Mouse (Mus musculus) heart, embryonic 11.5 days (tissue): ENCODE results near the gene Gm45713. TPM values are rescaled to one million over a fixed set of nuclear protein-coding genes. Genes with fewer than 3 reads are reported as not detected.

Experiments used
- ATAC-seq: fragments of 200-750 bp; cut with Nextera tagmentation; replicated peaks from 2 replicates; pipeline ENCODE4 v1.8.0; 2017; ENCODE audit warnings: moderate library complexity; ENCODE audit not compliant: insufficient number of reproducible peaks, low FRiP score, low TSS enrichment
- H3K27ac ChIP-seq: fragments of 300-500 bp; sonication (generic); 2 replicates; pipeline ENCODE4 v1.5.1; 2014; ENCODE audit warnings: mild to moderate bottlenecking, low read depth, low read length
- H3K27me3 ChIP-seq: fragments of 300-500 bp; sonication (generic); 2 replicates; pipeline ENCODE4 v1.6.1; 2014; ENCODE audit warnings: mild to moderate bottlenecking, low read length, mixed read lengths; ENCODE audit not compliant: control insufficient read depth, insufficient read depth
- H3K36me3 ChIP-seq: fragments of 300-500 bp; sonication (generic); 2 replicates; pipeline ENCODE4 v1.6.1; 2014; ENCODE audit warnings: mild to moderate bottlenecking, low read length, moderate library complexity, mixed read lengths; ENCODE audit not compliant: control insufficient read depth, insufficient read depth
- H3K4me1 ChIP-seq: fragments of 300-500 bp; sonication (generic); 2 replicates; pipeline ENCODE4 v1.6.1; 2014; ENCODE audit warnings: low read length; ENCODE audit not compliant: control insufficient read depth, insufficient read depth
- H3K4me2 ChIP-seq: fragments of 300-500 bp; sonication (generic); 2 replicates; pipeline ENCODE4 v1.6.1; 2014; ENCODE audit warnings: mild to moderate bottlenecking, moderate library complexity
- H3K4me3 ChIP-seq: fragments of 300-500 bp; sonication (generic); 2 replicates; pipeline ENCODE4 v1.5.1; 2014; ENCODE audit warnings: low read depth, low read length
- H3K9ac ChIP-seq: fragments of 300-500 bp; sonication (generic); 2 replicates; pipeline ENCODE4 v1.6.1; 2014; ENCODE audit warnings: mild to moderate bottlenecking, low read depth, low read length, moderate library complexity
- H3K9me3 ChIP-seq: fragments of 300-500 bp; sonication (generic); replicated peaks from 2 replicates; pipeline ENCODE4 v1.6.1; 2016; ENCODE audit warnings: low read length; ENCODE audit not compliant: control insufficient read depth
- WGBS: fragments of 180-500 bp; shearing (Covaris S2); extraction: QIAGEN DNeasy Blood & Tissue Kit; methylation state at CpG from one replicate; pipeline ENCODE4 v1.1.7; 2014; ENCODE audit not compliant: insufficient replicate concordance; 5-methylcytosine and 5-hydroxymethylcytosine counted together
- polyA plus RNA-seq: library from polyadenylated mRNA; unstranded; fragments of >200 nt; fragmentation: Nextera tagmentation; extraction: Ambion mirVana; gene quantifications from 2 replicates; pipeline ENCODE4 v1.2.1, GENCODE M21; 2014

Gm45713 gene
- polyA plus RNA-seq, 1 experiment from 2014 or later: 0.21 TPM

GRCm38 (mm10) chr7:45135370-45135769 lies 661 bp downstream of the Gm45713 start:
- H3K4me2 ChIP-seq: peak overlapping the region; percentile 88
- H3K36me3 ChIP-seq: no peaks in the 10 kb centered on the region
- peak overlapping the region; percentile 71 for H3K4me3 ChIP-seq
- 68% methylated on average over 3 of the region's 3 CpGs for WGBS
- H3K27ac ChIP-seq: peak overlapping the region; percentile 77
- ATAC-seq: no peak
- peaks cover 11% of the 10 kb centered on the region for H3K4me1 ChIP-seq
- no peaks in the 10 kb centered on the region for H3K9me3 ChIP-seq
- H3K27me3 ChIP-seq: peaks cover 4% of the 10 kb centered on the region; the same call in 1 of the 2 replicates
- peak overlapping the region; percentile 80 for H3K9ac ChIP-seq

DNA sequence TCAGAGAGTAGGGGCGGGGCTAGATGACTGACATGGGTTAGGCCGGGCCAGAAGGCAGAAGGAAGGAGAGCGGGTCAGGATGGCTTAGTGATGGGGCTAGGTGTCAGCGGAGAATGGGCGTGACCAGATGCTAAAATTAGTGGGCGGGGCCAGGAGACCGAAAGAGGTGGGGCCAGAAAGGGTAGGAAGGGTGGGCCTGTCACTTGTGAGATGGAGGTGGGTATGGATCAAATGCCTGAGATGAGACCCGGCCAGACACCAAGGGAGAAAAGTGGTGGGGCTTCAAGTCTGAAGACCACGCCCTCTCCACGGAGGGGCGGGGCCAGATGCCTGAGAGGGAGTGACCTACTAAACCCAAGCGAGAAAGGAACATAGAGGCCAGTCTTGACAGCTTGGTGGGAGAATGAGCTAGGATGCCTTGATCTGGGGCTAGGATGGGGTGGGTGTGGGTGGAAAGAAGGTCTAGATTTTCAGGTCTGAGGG lies 1.4 kb downstream of the Gm45713 start:
- H3K27ac ChIP-seq: peak overlapping the region; percentile 77; the same call in 1 of the 2 replicates
- ATAC-seq: peak; percentile 32
- H3K4me1 ChIP-seq: peaks cover 14% of the 10 kb centered on the region
- 7% methylated on average over 12 of the region's 12 CpGs for WGBS
- H3K9me3 ChIP-seq: no peaks in the 10 kb centered on the region
- H3K4me3 ChIP-seq: no peak overlapping the region
- H3K36me3 ChIP-seq: no peaks in the 10 kb centered on the region
- peak overlapping the region; percentile 88 for H3K4me2 ChIP-seq
- H3K27me3 ChIP-seq: peaks cover 4% of the 10 kb centered on the region; the same call in 1 of the 2 replicates
- H3K9ac ChIP-seq: no peak overlapping the region

GRCm38 (mm10) chr7:45133446-45134159 lies 2.4 kb downstream of the Gm45713 start:
- H3K4me1 ChIP-seq: peaks cover 14% of the 10 kb centered on the region
- no peak overlapping the region for H3K9ac ChIP-seq
- 77% methylated on average over 8 of the region's 8 CpGs for WGBS
- H3K4me2 ChIP-seq: no peak overlapping the region
- no peak for ATAC-seq
- H3K27me3 ChIP-seq: peaks cover 4% of the 10 kb centered on the region; the same call in 1 of the 2 replicates
- no peaks in the 10 kb centered on the region for H3K36me3 ChIP-seq
- H3K27ac ChIP-seq: no peak overlapping the region
- no peak overlapping the region for H3K4me3 ChIP-seq
- H3K9me3 ChIP-seq: no peaks in the 10 kb centered on the region

- Histone ChIP-seq H3K4me2 (no peak overlapping the region), H3K36me3 (peaks cover 5% of the 10 kb centered on the region), H3K27ac (no peak overlapping the region), H3K4me1 (peaks cover 14% of the 10 kb centered on the region), H3K9ac (0 out of 2 replicates have a peak overlapping the region, but pooled peaks have one; percentile 10), H3K9me3 (no peaks in the 10 kb centered on the region), H3K4me3 (no peak overlapping the region), H3K27me3 (peaks cover 4% of the 10 kb centered on the region; the same call in 1 of the 2 replicates)
- 62% methylated on average over 11 of the region's 11 CpGs for WGBS
- no peak for ATAC-seq
Observed at GRCm38 (mm10) chr7:45131850-45132249, 4.2 kb downstream of the Gm45713 start.

GRCm38 (mm10) chr7:45129776-45130512 lies 6.1 kb downstream of the Gm45713 start:
- WGBS: 49% methylated on average over 15 of the region's 15 CpGs
- Histone ChIP-seq H3K27me3 (no peaks in the 10 kb centered on the region), H3K36me3 (peaks cover 24% of the 10 kb centered on the region), H3K4me2 (peak overlapping the region; percentile 83), H3K9me3 (no peaks in the 10 kb centered on the region), H3K4me3 (peak overlapping the region; percentile 93), H3K9ac (peak overlapping the region; percentile 77), H3K27ac (peak overlapping the region; percentile 85; the same call in 1 of the 2 replicates), H3K4me1 (peaks cover 22% of the 10 kb centered on the region)
- ATAC-seq: no peak

DNA sequence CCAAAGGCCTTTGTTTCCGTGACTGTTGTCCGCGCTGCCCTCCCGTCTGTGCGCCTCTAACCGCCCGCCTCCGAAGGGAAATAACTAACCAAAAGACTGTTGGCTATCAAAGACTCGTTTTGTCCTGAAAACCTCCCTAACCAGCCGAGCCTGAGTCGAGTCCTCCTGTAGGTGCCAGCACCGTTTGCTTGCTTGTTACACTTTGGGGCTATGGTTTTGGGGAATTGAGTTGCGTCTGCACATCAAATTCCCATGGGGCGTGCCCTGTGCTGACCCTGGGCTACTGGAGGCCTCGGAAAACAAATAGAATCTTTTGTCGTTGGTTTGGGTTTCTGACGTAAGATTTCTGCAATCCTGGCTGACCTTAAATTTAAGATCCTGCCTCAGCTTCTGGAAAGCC lies 6.7 kb downstream of the Gm45713 start:
- Histone ChIP-seq H3K4me1 (peaks cover 25% of the 10 kb centered on the region), H3K27ac (peak overlapping the region; percentile 85), H3K9me3 (no peaks in the 10 kb centered on the region), H3K4me2 (peak overlapping the region; percentile 83), H3K4me3 (peak overlapping the region; percentile 93), H3K27me3 (no peaks in the 10 kb centered on the region), H3K9ac (peak overlapping the region; percentile 77), H3K36me3 (peaks cover 24% of the 10 kb centered on the region)
- 3% methylated on average over 17 of the region's 17 CpGs for WGBS
- peak; percentile 15; the same call in 1 of the 2 replicates for ATAC-seq

GRCm38 (mm10) chr7:45128624-45129246 lies 7.3 kb downstream of the Gm45713 start, which contains the start of gene Rpl13a:
Rpl13a (minus strand) TSS chr7:45128761.
- ATAC-seq: peak; percentile 91
- Histone ChIP-seq H3K4me1 (peaks cover 25% of the 10 kb centered on the region), H3K9ac (peak within 1 kb of the TSS; percentile 100), H3K36me3 (peaks cover 24% of the 10 kb centered on the region), H3K4me2 (peak within 1 kb of the TSS; percentile 96), H3K27ac (peak within 1 kb of the TSS; percentile 95), H3K9me3 (no peaks in the 10 kb centered on the region), H3K27me3 (no peaks in the 10 kb centered on the region), H3K4me3 (peak within 1 kb of the TSS; percentile 93)
- WGBS: under 1% methylated on average over 48 of the region's 48 CpGs

GRCm38 (mm10) chr7:45127700-45128224 lies 8.3 kb downstream of the Gm45713 start:
- WGBS: under 1% methylated on average over 6 of the region's 6 CpGs
- ATAC-seq: no peak
- H3K4me2 ChIP-seq: peak overlapping the region; percentile 96
- H3K36me3 ChIP-seq: peaks cover 27% of the 10 kb centered on the region
- H3K27ac ChIP-seq: peak overlapping the region; percentile 95
- peaks cover 30% of the 10 kb centered on the region for H3K4me1 ChIP-seq
- H3K9ac ChIP-seq: peak overlapping the region; percentile 100
- H3K4me3 ChIP-seq: peak overlapping the region; percentile 93
- no peaks in the 10 kb centered on the region for H3K27me3 ChIP-seq
- no peaks in the 10 kb centered on the region for H3K9me3 ChIP-seq
